Mouse (Mus musculus) megakaryocyte, embryonic 14.5 days (primary cell): ENCODE data around the gene Pofut1. TPM values are rescaled to one million over a fixed set of nuclear protein-coding genes. Genes with fewer than 3 reads are reported as not detected.
A peak's percentile ranks its signal among the peaks of the same experiment; 100 is the strongest.

Experiments used
- H3K27me3 ChIP-seq: replicated peaks from 2 replicates; pipeline ENCODE3; 2012; ENCODE audit warnings: inconsistent platforms
- H3K36me3 ChIP-seq: replicated peaks from 2 replicates; pipeline ENCODE3; 2012; ENCODE audit warnings: low read length, inconsistent platforms, mixed read lengths
- H3K4me1 ChIP-seq: 2 replicates; pipeline ENCODE4 v1.6.1; 2012; ENCODE audit warnings: inconsistent platforms
- H3K4me3 ChIP-seq: replicated peaks from 2 replicates; pipeline ENCODE3; 2012; ENCODE audit warnings: moderate library complexity, mild to moderate bottlenecking, inconsistent platforms
- H3K9me3 ChIP-seq: 2 replicates; pipeline ENCODE4 v1.6.1; 2012; ENCODE audit warnings: inconsistent platforms
- FLI1 ChIP-seq: IDR thresholded peaks from 2 replicates; pipeline ENCODE4 v1.6.1; 2012; ENCODE audit warnings: low read length, inconsistent platforms, mixed read lengths
- GATA1 ChIP-seq: IDR thresholded peaks from 3 replicates; pipeline ENCODE4 v1.6.1; 2012; ENCODE audit warnings: mixed read lengths, low read length, inconsistent platforms, borderline replicate concordance
- polyA plus RNA-seq: library from polyadenylated mRNA; stranded (reverse); fragments of >175 nt; gene quantifications from 2 replicates; pipeline ENCODE4 v1.2.3, GENCODE M21; 2012; ENCODE audit warnings: low replicate concordance; ENCODE audit not compliant: insufficient read depth

Gene Pofut1
- polyA plus RNA-seq, 1 experiment: 3.0 TPM

- H3K4me3 ChIP-seq: no peak overlapping the region
- peaks cover 16% of the 10 kb centered on the region for H3K4me1 ChIP-seq
- H3K27me3 ChIP-seq: no peaks in the 10 kb centered on the region
- TF ChIP-seq FLI1 (no peak), GATA1 (no peak)
- no peaks in the 10 kb centered on the region for H3K36me3 ChIP-seq
- H3K9me3 ChIP-seq: no peaks in the 10 kb centered on the region
Measured at GRCm38 (mm10) chr2:153305240-153305639, 63.9 kb downstream of the Pofut1 start.

GRCm38 (mm10) chr2:153308586-153308985 lies 67.3 kb downstream of the Pofut1 start:
- Histone ChIP-seq H3K4me3 (no peak overlapping the region), H3K4me1 (peaks cover 17% of the 10 kb centered on the region), H3K36me3 (no peaks in the 10 kb centered on the region), H3K27me3 (no peaks in the 10 kb centered on the region), H3K9me3 (no peaks in the 10 kb centered on the region)
- TF ChIP-seq FLI1 (no peak), GATA1 (no peak)

GRCm38 (mm10) chr2:153309106-153309505 lies 67.8 kb downstream of the Pofut1 start:
- no peak for TF ChIP-seq FLI1
- no peak for TF ChIP-seq GATA1
- no peaks in the 10 kb centered on the region for H3K9me3 ChIP-seq
- H3K36me3 ChIP-seq: no peaks in the 10 kb centered on the region
- no peaks in the 10 kb centered on the region for H3K27me3 ChIP-seq
- no peak overlapping the region for H3K4me3 ChIP-seq
- H3K4me1 ChIP-seq: peaks cover 17% of the 10 kb centered on the region

- Histone ChIP-seq H3K36me3 (no peaks in the 10 kb centered on the region), H3K27me3 (no peaks in the 10 kb centered on the region), H3K4me3 (no peak overlapping the region), H3K9me3 (no peaks in the 10 kb centered on the region), H3K4me1 (peaks cover 14% of the 10 kb centered on the region)
- TF ChIP-seq FLI1 (no peak), GATA1 (no peak)
Measured at GRCm38 (mm10) chr2:153310228-153310627, 68.9 kb downstream of the Pofut1 start.

- Histone ChIP-seq H3K36me3 (peaks cover 19% of the 10 kb centered on the region), H3K27me3 (no peaks in the 10 kb centered on the region), H3K9me3 (no peaks in the 10 kb centered on the region), H3K4me3 (no peak overlapping the region), H3K4me1 (peaks cover 7% of the 10 kb centered on the region)
- no peak for TF ChIP-seq GATA1
- TF ChIP-seq FLI1: no peak
Measured at GRCm38 (mm10) chr2:153312884-153313283, 71.6 kb downstream of the Pofut1 start.

GRCm38 (mm10) chr2:153318408-153318807 lies 77.1 kb downstream of the Pofut1 start:
- H3K4me3 ChIP-seq: no peak overlapping the region
- H3K27me3 ChIP-seq: no peaks in the 10 kb centered on the region
- H3K36me3 ChIP-seq: peaks cover 56% of the 10 kb centered on the region
- H3K9me3 ChIP-seq: no peaks in the 10 kb centered on the region
- peaks cover 14% of the 10 kb centered on the region for H3K4me1 ChIP-seq
- TF ChIP-seq GATA1 (no peak), FLI1 (no peak)

GRCm38 (mm10) chr2:153319036-153319643 lies 77.8 kb downstream of the Pofut1 start:
- TF ChIP-seq FLI1 (no peak), GATA1 (no peak)
- Histone ChIP-seq H3K4me1 (peaks cover 14% of the 10 kb centered on the region), H3K4me3 (peak overlapping the region; percentile 62), H3K36me3 (peaks cover 63% of the 10 kb centered on the region), H3K9me3 (no peaks in the 10 kb centered on the region), H3K27me3 (no peaks in the 10 kb centered on the region)

Other genes with a start within 250 kb of the Pofut1 start
- gene Pdrg1, start 226.1 kb upstream of the Pofut1 start, polyA plus RNA-seq: 9.7 and 47.3 TPM in 2 replicates
- gene Xkr7, start 209.7 kb upstream of the Pofut1 start, polyA plus RNA-seq: not detected in 2 replicates
- not detected in 2 replicates for gene Ccm2l, start 175.6 kb upstream of the Pofut1 start, polyA plus RNA-seq
- 1.9 and 8.1 TPM in 2 replicates for gene Hck, start 133.1 kb upstream of the Pofut1 start, polyA plus RNA-seq
- gene Tm9sf4, start 80.2 kb upstream of the Pofut1 start, polyA plus RNA-seq: 23.8 and 32.4 TPM in 2 replicates
- gene Tspyl3, start 16.1 kb upstream of the Pofut1 start, polyA plus RNA-seq: 3.3 and 3.6 TPM in 2 replicates
- 5.7 and 6.8 TPM in 2 replicates for gene Plagl2, start 107 bp upstream of the Pofut1 start, polyA plus RNA-seq
- 0.89 TPM in 1 of 2 replicates, not detected in the other for gene Kif3b, start 49.9 kb downstream of the Pofut1 start, polyA plus RNA-seq
- 1.3 and 2.1 TPM in 2 replicates for gene Asxl1, start 104.3 kb downstream of the Pofut1 start, polyA plus RNA-seq